Mouse (Mus musculus) heart, embryonic 16.5 days (tissue): Measurements from ENCODE around the gene Vmn2r18. TPM values are rescaled to one million over a fixed set of nuclear protein-coding genes. Genes with fewer than 3 reads are reported as not detected.

Experiments used
- ATAC-seq: fragments of 200-750 bp; cut with Nextera tagmentation; replicated peaks from 2 replicates; pipeline ENCODE4 v1.8.0; 2017; ENCODE audit warnings: moderate number of reproducible peaks; ENCODE audit not compliant: insufficient read depth, low FRiP score; ENCODE audit errors: extremely low read depth
- H3K27ac ChIP-seq: fragments of 300-500 bp; sonication (generic); 2 replicates; pipeline ENCODE4 v1.5.1; 2014; ENCODE audit warnings: mild to moderate bottlenecking, low read length, control low read depth, moderate library complexity
- H3K27me3 ChIP-seq: fragments of 300-500 bp; sonication (generic); 2 replicates; pipeline ENCODE4 v1.6.1; 2014; ENCODE audit warnings: low read length, mixed read lengths; ENCODE audit not compliant: control insufficient read depth, insufficient read depth
- H3K36me3 ChIP-seq: fragments of 300-500 bp; sonication (generic); 2 replicates; pipeline ENCODE4 v1.6.1; 2014; ENCODE audit not compliant: control insufficient read depth, insufficient read depth
- H3K4me1 ChIP-seq: fragments of 300-500 bp; sonication (generic); 2 replicates; pipeline ENCODE4 v1.6.1; 2014; ENCODE audit warnings: low read length, mixed read lengths; ENCODE audit not compliant: control insufficient read depth, insufficient read depth
- H3K4me2 ChIP-seq: fragments of 300-500 bp; sonication (generic); 2 replicates; pipeline ENCODE4 v1.6.1; 2014; ENCODE audit warnings: low read depth, mild to moderate bottlenecking, control low read depth, low read length
- H3K4me3 ChIP-seq: fragments of 300-500 bp; sonication (generic); 2 replicates; pipeline ENCODE4 v1.5.1; 2014; ENCODE audit warnings: mild to moderate bottlenecking, control low read depth, low read length
- H3K9ac ChIP-seq: fragments of 300-500 bp; sonication (generic); 2 replicates; pipeline ENCODE4 v1.6.1; 2014; ENCODE audit warnings: low read length, control low read depth
- H3K9me3 ChIP-seq: fragments of 300-500 bp; sonication (generic); replicated peaks from 2 replicates; pipeline ENCODE4 v1.6.1; 2016; ENCODE audit warnings: low read length; ENCODE audit not compliant: control insufficient read depth
- WGBS: fragments of 180-500 bp; shearing (Covaris S2); extraction: QIAGEN DNeasy Blood & Tissue Kit; methylation state at CpG from one replicate; pipeline ENCODE4 v1.1.7; 2014; 5-methylcytosine and 5-hydroxymethylcytosine counted together
- polyA plus RNA-seq: library from polyadenylated mRNA; unstranded; fragments of >200 nt; fragmentation: Nextera tagmentation; extraction: Ambion mirVana; gene quantifications from 2 replicates; pipeline ENCODE4 v1.2.1, GENCODE M21; 2015

Gene Vmn2r18
- polyA plus RNA-seq = not detected in 2 replicates

DNA sequence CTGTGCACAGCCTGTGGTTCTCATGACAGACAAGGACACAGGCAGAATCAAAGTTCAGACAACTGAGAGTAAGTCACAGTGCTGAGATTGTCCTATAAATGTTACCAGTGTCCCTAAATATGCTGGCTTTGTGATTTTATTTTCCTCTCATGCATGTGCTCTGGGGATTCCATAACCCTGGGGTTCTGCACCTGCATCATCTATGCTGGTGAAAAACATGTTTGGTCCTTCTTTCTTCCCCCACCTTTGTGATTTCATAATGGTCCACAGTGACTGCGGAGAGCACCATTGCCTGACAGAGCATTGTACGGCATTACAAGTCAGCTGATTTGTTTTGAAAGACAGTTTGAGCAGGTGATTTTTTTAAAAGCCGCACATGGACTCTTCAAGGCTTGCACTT is at the start of gene Vmn2r18:
Vmn2r18 (minus strand) TSS at position 101 of the 400 bp plus-strand sequence.
- H3K4me2 ChIP-seq = no peak within 1 kb of the TSS
- ATAC-seq = no peak
- WGBS = 81% methylated on average over 3 of the region's 3 CpGs

GRCm38 (mm10) chr5:151651411-151651784 is 45.6 kb upstream of the Vmn2r18 start:
- Histone ChIP-seq H3K4me3 (peak overlapping the region; percentile 80), H3K36me3 (peaks cover 20% of the 10 kb centered on the region), H3K27ac (no peak overlapping the region; the same call in 1 of the 2 replicates), H3K9me3 (no peaks in the 10 kb centered on the region), H3K9ac (peak overlapping the region; percentile 76), H3K27me3 (no peaks in the 10 kb centered on the region), H3K4me2 (peak overlapping the region; percentile 80), H3K4me1 (peaks cover 4% of the 10 kb centered on the region)
- ATAC-seq = no peak
- 65% methylated on average over 3 of the region's 3 CpGs for WGBS

More for the DNA sequence above, at the start of gene Vmn2r18:
- H3K9ac ChIP-seq = no peak within 1 kb of the TSS
- H3K9me3 ChIP-seq = no peaks in the 10 kb centered on the region
- no peak within 1 kb of the TSS for H3K27ac ChIP-seq
- no peaks in the 10 kb centered on the region for H3K27me3 ChIP-seq
- H3K36me3 ChIP-seq = no peaks in the 10 kb centered on the region
- no peaks in the 10 kb centered on the region for H3K4me1 ChIP-seq
- no peak within 1 kb of the TSS for H3K4me3 ChIP-seq

GRCm38 (mm10) chr5:151650700-151651410 is 45.0 kb upstream of the Vmn2r18 start, which contains the start of gene Rfc3:
Gene Rfc3, minus strand, starts transcription at chr5:151651242.
- H3K27ac ChIP-seq = peak within 1 kb of the TSS; percentile 75
- under 1% methylated on average over 40 of the region's 42 CpGs for WGBS

GRCm38 (mm10) chr5:151644845-151645244 is 39.0 kb upstream of the Vmn2r18 start:
- WGBS = 88% methylated on average over 7 of the region's 7 CpGs
- Histone ChIP-seq H3K4me2 (no peak overlapping the region), H3K9me3 (no peaks in the 10 kb centered on the region), H3K4me1 (no peaks in the 10 kb centered on the region), H3K36me3 (peaks cover 63% of the 10 kb centered on the region), H3K9ac (no peak overlapping the region), H3K4me3 (no peak overlapping the region), H3K27me3 (no peaks in the 10 kb centered on the region), H3K27ac (no peak overlapping the region)
- no peak for ATAC-seq

More at GRCm38 (mm10) chr5:151650700-151651410, 45.0 kb upstream of the Vmn2r18 start, which contains the start of gene Rfc3:
- peak within 1 kb of the TSS; percentile 80 for H3K4me3 ChIP-seq
- H3K27me3 ChIP-seq = no peaks in the 10 kb centered on the region
- peak within 1 kb of the TSS; percentile 80 for H3K4me2 ChIP-seq
- H3K9ac ChIP-seq = peak within 1 kb of the TSS; percentile 76
- H3K9me3 ChIP-seq = no peaks in the 10 kb centered on the region
- peak; percentile 98 for ATAC-seq
- peaks cover 4% of the 10 kb centered on the region for H3K4me1 ChIP-seq
- H3K36me3 ChIP-seq = peaks cover 24% of the 10 kb centered on the region

DNA sequence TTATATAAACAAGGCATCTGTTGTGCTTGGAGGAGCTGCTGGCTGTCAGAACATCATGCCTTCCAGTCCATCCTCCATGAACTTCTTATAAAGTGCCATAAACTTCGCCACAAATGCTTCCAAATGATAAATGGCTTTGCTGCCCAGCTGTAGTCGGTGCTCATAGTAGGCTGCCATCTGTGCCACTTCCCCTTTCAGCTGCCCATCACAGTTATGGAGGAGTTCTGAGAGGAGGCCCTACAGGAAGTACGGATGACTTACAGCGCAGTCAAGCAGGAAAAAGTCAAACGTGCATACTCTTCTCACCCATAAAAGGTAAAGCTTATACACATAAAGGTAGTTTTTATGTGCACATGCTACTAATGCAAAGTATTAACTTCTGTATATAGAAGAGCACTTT is 37.0 kb upstream of the Vmn2r18 start:
- Histone ChIP-seq H3K9ac (no peak overlapping the region), H3K36me3 (peaks cover 54% of the 10 kb centered on the region), H3K4me2 (no peak overlapping the region), H3K4me3 (no peak overlapping the region), H3K4me1 (no peaks in the 10 kb centered on the region), H3K27ac (no peak overlapping the region), H3K27me3 (no peaks in the 10 kb centered on the region), H3K9me3 (no peaks in the 10 kb centered on the region)
- ATAC-seq = no peak
- WGBS = 86% methylated on average over 5 of the region's 5 CpGs

DNA sequence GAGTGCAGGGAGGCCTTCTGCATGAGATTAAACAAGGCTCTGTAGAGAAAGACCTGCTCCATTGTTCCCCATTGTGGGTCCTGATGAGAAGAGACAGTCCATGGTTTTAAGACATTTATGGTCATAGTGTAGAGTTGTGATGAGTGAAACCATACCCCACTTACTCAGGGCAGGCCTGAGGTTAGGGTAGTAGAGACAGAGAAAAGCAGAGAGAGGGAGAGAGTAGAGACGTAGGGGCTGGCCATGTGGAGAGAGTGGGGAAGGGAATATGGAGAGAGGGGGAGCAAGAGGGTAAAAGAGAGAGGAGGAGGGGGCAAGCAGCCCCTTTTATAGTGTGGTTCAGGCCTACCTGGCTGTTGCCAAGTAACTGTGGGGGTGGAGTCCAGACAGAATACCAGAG is 36.3 kb upstream of the Vmn2r18 start:
- Histone ChIP-seq H3K9ac (no peak overlapping the region), H3K27me3 (no peaks in the 10 kb centered on the region), H3K27ac (no peak overlapping the region), H3K36me3 (peaks cover 47% of the 10 kb centered on the region), H3K4me1 (no peaks in the 10 kb centered on the region), H3K4me2 (no peak overlapping the region), H3K9me3 (no peaks in the 10 kb centered on the region), H3K4me3 (no peak overlapping the region)
- 95% methylated on average over 1 of the region's 1 CpGs for WGBS
- ATAC-seq = no peak

DNA sequence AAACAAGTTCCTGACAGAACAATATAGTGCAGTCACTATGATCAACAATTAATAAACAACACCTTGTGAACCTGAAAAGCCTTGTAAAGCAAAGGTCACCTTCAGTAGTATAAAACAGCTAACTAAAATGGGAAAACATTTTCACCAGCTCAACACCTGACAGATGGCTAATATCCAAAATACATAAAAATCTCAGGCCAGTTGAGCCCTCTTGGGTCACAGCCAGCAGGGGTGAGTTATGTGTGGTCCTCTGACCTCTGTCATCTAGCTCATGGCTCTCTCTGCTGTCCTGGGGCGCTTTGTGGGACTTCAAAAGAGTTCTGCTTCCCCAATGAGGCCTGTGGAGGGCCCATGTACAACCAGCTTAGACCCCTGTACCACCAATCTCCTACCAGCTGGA is 4.1 kb downstream of the Vmn2r18 start:
- Histone ChIP-seq H3K27me3 (no peaks in the 10 kb centered on the region), H3K4me2 (no peak overlapping the region), H3K36me3 (no peaks in the 10 kb centered on the region), H3K9me3 (no peaks in the 10 kb centered on the region), H3K27ac (no peak overlapping the region), H3K4me1 (no peaks in the 10 kb centered on the region), H3K9ac (no peak overlapping the region), H3K4me3 (no peak overlapping the region)
- no peak for ATAC-seq
- WGBS = 29% methylated on average over 1 of the region's 1 CpGs

Other genes with a start within 250 kb of the Vmn2r18 start
- gene Gm42906, start 177.9 kb downstream of the Vmn2r18 start, polyA plus RNA-seq = not detected in 2 replicates
- 42.9 and 53.4 TPM in 2 replicates for gene Rfc3, start 45.2 kb upstream of the Vmn2r18 start, polyA plus RNA-seq